Mouse (Mus musculus): ENCODE data around the gene Mrpl58. TPM values are rescaled to one million over a fixed set of nuclear protein-coding genes. Genes with fewer than 3 reads are reported as not detected.

Gene Mrpl58
- total RNA-seq, 2 experiments from 2014 or later = 153 to 156 TPM

- DNase-seq = no peak
Measured at GRCm38 (mm10) chr11:115460976-115461375, 57.4 kb downstream of the Mrpl58 start.

- no peak for DNase-seq
Measured at GRCm38 (mm10) chr11:115461846-115462242, 58.3 kb downstream of the Mrpl58 start.

Small RNAs within 50 kb of the gene (microRNA-seq; reads per million reads assigned to microRNA genes)
- gene Mir3968 = 0.35 to 0.61 reads per million in 2 experiments

Other genes starting within 250 kb of the Mrpl58 start
- 10 to 100 TPM; 13.9 to 15.3 TPM for gene Slc9a3r1, start 240.4 kb upstream of the Mrpl58 start, total RNA-seq (2021)
- 1 to 10 TPM; 5.2 to 9.3 TPM for gene Tmem104, start 216.3 kb upstream of the Mrpl58 start, total RNA-seq (2021)
- gene Nat9, start 215.9 kb upstream of the Mrpl58 start, total RNA-seq (2021) = 10 to 100 TPM; 11.9 to 12.0 TPM
- gene Grin2c, start 136.5 kb upstream of the Mrpl58 start, total RNA-seq (2021) = under 1 TPM; 0.12 to 0.18 TPM
- 1 to 10 TPM; 7.5 to 9.5 TPM for gene Fdxr, start 126.7 kb upstream of the Mrpl58 start, total RNA-seq (2021)
- gene Fads6, start 106.1 kb upstream of the Mrpl58 start, total RNA-seq (2021) = 1 to 10 TPM in 1 of 2 experiments, under 1 TPM in 1; 0.86 to 1.4 TPM
- not detected for gene Otop2, start 96.6 kb upstream of the Mrpl58 start, total RNA-seq (2021)
- gene Ush1g, start 81.7 kb upstream of the Mrpl58 start, total RNA-seq (2021) = under 1 TPM; 0.09 to 0.12 TPM
- not detected for gene Otop3, start 69.0 kb upstream of the Mrpl58 start, total RNA-seq (2021)
- 1 to 10 TPM; 5.9 to 8.5 TPM for gene Hid1, start 36.0 kb upstream of the Mrpl58 start, total RNA-seq (2021)
- 10 to 100 TPM; 18.8 to 20.3 TPM for gene Cdr2l, start 21.8 kb upstream of the Mrpl58 start, total RNA-seq (2021)
- gene Atp5h, start 16.2 kb downstream of the Mrpl58 start, total RNA-seq (2021) = 1,000 to 10,000 TPM; 1,670 to 1,720 TPM
- 10 to 100 TPM; 22.8 to 27.3 TPM for gene Kctd2, start 16.4 kb downstream of the Mrpl58 start, total RNA-seq (2021)
- not detected for gene Trim80, start 36.8 kb downstream of the Mrpl58 start, total RNA-seq (2021)
- gene Slc16a5, start 58.7 kb downstream of the Mrpl58 start, total RNA-seq (2021) = under 1 TPM in 1 of 2 experiments, not detected in 1; 0.29 TPM
- 1 to 10 TPM; 3.1 to 4.3 TPM for gene Armc7, start 71.9 kb downstream of the Mrpl58 start, total RNA-seq (2021)
- gene Nt5c, start 88.1 kb downstream of the Mrpl58 start, total RNA-seq (2021) = 10 to 100 TPM; 27.3 to 27.4 TPM
- 100 to 1,000 TPM; 559 to 561 TPM for gene Jpt1, start 110.6 kb downstream of the Mrpl58 start, total RNA-seq (2021)
- gene Sumo2, start 132.5 kb downstream of the Mrpl58 start, total RNA-seq (2021) = 100 to 1,000 TPM; 299 TPM
- 10 to 100 TPM; 46.6 to 50.5 TPM for gene Nup85, start 160.7 kb downstream of the Mrpl58 start, total RNA-seq (2021)
- 10 to 100 TPM; 71.2 to 72.8 TPM for gene Mrps7, start 200.2 kb downstream of the Mrpl58 start, total RNA-seq (2021)
- 10 to 100 TPM; 18.3 to 20.8 TPM for gene Gga3, start 200.3 kb downstream of the Mrpl58 start, total RNA-seq (2021)
- gene Mif4gd, start 209.2 kb downstream of the Mrpl58 start, total RNA-seq (2021) = 10 to 100 TPM; 34.0 to 40.6 TPM
- 10 to 100 TPM; 27.6 to 30.7 TPM for gene Slc25a19, start 224.5 kb downstream of the Mrpl58 start, total RNA-seq (2021)